Mouse (Mus musculus): ENCODE data around the gene Borcs7. TPM values are rescaled to one million over a fixed set of nuclear protein-coding genes. Genes with fewer than 3 reads are reported as not detected.

The Borcs7 gene
- polyA plus RNA-seq, 1 experiment from 2014 or later: 24.1 TPM

DNA sequence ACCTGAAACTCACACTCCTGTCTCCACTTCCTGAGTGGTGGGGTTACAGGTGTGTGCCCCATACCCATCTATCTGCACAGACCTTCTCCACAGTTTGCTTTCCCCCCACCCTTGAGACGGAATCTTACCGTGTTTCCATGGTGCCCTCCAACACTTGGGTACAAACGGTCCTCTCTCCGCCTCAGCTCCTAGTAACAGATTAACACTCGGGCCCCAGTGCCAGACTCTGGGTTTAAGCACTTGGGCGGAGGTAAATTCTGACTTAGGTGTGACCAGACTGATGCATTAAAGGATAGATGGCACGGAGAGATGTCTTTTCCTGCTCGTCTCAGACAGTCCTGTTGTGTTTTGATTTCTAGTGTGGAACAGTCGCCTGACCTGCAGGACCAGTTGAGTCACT lies 11.4 kb downstream of the Borcs7 start:
- H3K27me3 ChIP-seq (replicated peaks): no peaks in the 10 kb centered on the region
- ATAC-seq (replicated peaks): no peak
- H3K4me2 ChIP-seq: no peak overlapping the region
- H3K9me3 ChIP-seq: no peaks in the 10 kb centered on the region
- no peak overlapping the region for H3K4me3 ChIP-seq
- H3K27ac ChIP-seq: no peak overlapping the region
- WGBS: 90% methylated on average over 9 of the region's 9 CpGs
- no peaks in the 10 kb centered on the region for H3K4me1 ChIP-seq
- peaks cover 5% of the 10 kb centered on the region; the same call in 1 of the 2 replicates for H3K36me3 ChIP-seq (replicated peaks)
- H3K9ac ChIP-seq: no peak overlapping the region

DNA sequence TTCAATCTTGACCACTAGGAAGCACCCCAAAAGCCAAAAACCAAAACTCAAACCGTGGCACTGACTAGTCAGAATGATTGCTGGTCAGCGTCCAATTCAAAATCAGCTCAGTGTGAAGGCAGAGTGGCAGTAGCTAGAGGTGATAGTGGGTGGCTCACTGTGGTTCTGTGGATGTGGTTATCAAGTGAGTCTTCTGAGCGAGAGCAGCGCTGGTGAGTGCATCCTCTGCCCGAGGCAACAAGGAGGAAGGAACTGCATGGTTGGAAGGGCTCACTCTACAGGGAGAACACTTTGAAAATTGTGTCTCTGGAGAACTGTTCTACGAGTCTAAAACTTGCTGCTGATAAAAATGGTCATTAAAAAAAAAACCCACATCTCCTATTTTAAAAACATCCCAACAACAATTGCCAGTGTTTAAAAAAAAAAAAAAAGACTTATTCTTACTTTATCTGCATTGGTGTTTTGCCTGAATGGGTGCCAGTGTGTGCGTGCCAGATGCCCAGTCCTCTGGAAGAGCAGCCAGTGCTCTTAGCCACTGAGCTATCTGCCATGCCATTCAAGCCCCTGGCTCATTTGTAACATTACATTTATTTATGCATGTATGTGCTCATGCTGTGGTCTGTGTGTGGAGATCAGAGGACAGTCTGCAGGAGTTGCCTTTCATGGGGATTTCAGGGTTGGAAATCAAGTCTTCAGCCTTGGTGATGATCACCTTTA lies 16.2 kb downstream of the Borcs7 start:
- no peak for ATAC-seq (replicated peaks)
- H3K27ac ChIP-seq: no peak overlapping the region
- peaks cover 3% of the 10 kb centered on the region; the same call in 1 of the 2 replicates for H3K4me1 ChIP-seq
- no peaks in the 10 kb centered on the region for H3K9me3 ChIP-seq
- no peak overlapping the region for H3K9ac ChIP-seq
- no peak overlapping the region for H3K4me3 ChIP-seq
- no peaks in the 10 kb centered on the region for H3K27me3 ChIP-seq (replicated peaks)
- peaks cover 5% of the 10 kb centered on the region; the same call in 1 of the 2 replicates for H3K36me3 ChIP-seq (replicated peaks)
- no peak overlapping the region for H3K4me2 ChIP-seq
- 64% methylated on average over 7 of the region's 7 CpGs for WGBS

DNA sequence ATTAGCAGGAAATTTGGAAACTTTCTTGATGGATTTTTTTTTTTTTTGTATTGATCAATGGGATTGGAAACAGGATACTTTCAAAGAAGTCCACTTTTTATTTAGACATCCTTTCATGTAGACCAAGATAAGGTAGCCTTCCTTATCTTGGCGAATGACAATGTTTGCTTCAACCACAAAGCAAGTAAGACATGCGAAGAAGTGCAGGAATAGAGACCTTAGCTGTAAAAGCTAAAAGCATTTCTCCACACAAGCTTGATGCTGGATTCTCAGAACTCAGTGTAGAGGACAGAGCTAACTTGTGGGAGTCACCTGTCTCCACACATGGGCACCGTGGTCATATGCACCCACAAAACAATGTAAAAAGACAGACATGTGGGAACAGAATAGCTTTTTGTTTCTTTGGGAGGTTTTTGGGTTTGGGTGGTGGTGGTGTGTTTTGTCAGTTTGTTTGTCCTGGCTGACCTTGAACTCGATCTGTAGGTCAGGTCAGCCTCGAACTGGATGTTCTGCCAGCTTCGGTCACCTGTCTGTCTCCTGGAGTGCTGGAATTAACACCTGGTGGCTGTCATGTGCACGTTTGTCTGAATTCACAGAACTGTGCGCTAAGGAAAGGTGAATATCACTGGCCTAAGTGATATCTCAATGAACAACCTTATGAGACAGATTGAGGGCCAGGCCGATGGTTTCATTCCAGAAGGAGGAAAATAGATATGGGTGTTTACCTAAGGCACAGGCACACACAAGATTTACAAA lies 17.0 kb downstream of the Borcs7 start:
- no peaks in the 10 kb centered on the region for H3K27me3 ChIP-seq (replicated peaks)
- H3K4me2 ChIP-seq: peak overlapping the region; percentile 47
- ATAC-seq (replicated peaks): no peak
- H3K9me3 ChIP-seq: no peaks in the 10 kb centered on the region
- peaks cover 3% of the 10 kb centered on the region; the same call in 1 of the 2 replicates for H3K4me1 ChIP-seq
- H3K4me3 ChIP-seq: peak overlapping the region; percentile 40
- WGBS: 78% methylated on average over 9 of the region's 9 CpGs
- H3K27ac ChIP-seq: no peak overlapping the region
- no peaks in the 10 kb centered on the region for H3K36me3 ChIP-seq (replicated peaks)
- H3K9ac ChIP-seq: no peak overlapping the region

DNA sequence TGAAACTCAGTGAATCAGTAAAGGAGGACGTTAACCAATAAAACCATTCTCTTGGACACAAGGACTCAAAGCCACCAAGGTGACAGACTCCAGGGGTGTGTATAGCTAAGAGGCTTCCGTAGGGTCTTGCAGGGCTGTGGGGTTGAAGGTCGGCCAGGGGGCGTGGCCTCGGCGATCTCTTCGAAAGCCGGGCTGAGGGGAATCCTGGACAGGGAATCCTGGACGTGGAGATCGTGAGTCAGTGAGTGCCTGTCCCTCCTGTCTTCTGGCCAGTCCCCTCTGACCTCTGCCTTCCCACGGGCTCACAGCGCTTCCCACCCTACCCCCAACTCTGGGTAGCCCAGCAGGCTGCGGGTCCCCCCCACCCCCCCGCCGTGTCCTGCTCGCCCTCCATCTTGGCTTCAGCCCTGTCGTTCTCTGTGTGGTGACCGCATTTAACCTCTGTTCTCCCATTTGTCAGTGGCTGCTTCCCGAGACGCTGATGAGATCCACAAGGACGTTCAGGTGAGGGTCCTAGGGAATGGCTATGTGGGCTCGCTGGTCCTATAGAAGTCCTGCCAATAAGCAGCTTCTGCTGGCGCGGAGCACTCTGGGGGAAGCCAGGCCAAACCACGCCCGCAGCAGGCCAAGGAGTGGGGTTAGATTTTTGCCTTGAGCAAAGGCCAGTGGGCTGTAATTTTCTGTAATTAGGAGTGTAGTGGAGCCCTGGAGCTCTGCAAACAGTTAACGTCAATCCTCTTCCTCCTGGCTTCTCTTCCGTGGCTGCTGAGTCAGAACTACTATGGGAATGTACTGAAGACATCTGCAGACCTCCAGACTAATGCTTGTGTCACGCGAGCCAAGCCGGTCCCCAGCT lies 17.8 kb downstream of the Borcs7 start, which contains the start of gene As3mt:
Gene As3mt (plus strand): TSS at position 163 of the 856 bp plus-strand sequence.
- H3K9ac ChIP-seq: peak within 1 kb of the TSS; percentile 11; the same call in 1 of the 2 replicates
- H3K27ac ChIP-seq: 0 out of 2 replicates have a peak within 1 kb of the TSS, but pooled peaks have one; percentile 3
- H3K4me2 ChIP-seq: peak within 1 kb of the TSS; percentile 47
- H3K4me1 ChIP-seq: peaks cover 3% of the 10 kb centered on the region; the same call in 1 of the 2 replicates
- no peaks in the 10 kb centered on the region for H3K36me3 ChIP-seq (replicated peaks)
- H3K9me3 ChIP-seq: no peaks in the 10 kb centered on the region
- WGBS: 15% methylated on average over 31 of the region's 31 CpGs
- peak; percentile 56 for ATAC-seq (replicated peaks)
- no peaks in the 10 kb centered on the region for H3K27me3 ChIP-seq (replicated peaks)
- peak within 1 kb of the TSS; percentile 40 for H3K4me3 ChIP-seq

DNA sequence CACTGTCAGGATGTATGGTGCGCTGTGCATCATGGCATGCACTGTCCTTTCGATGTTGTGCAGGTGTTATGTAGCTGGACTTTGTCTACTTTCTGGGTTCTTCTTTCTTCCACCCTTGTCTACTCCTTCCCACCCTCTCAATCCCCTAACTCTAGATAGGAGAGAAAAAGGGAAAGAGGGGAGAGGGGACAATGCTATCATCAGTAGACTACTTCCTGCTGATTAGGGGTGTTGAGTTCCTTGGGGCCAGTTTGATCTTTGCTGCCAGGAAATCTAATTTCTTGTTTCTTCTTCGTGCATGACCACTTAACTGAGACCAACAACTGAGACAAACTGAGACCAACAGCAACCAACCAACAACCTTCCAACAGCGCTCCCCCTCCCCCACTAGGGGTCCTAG lies 20.9 kb downstream of the Borcs7 start:
- Histone ChIP-seq H3K36me3 (replicated peaks) (no peaks in the 10 kb centered on the region), H3K9me3 (no peaks in the 10 kb centered on the region), H3K27ac (no peak overlapping the region), H3K4me3 (no peak overlapping the region), H3K4me2 (no peak overlapping the region), H3K4me1 (peaks cover 3% of the 10 kb centered on the region; the same call in 1 of the 2 replicates), H3K9ac (no peak overlapping the region), H3K27me3 (replicated peaks) (no peaks in the 10 kb centered on the region)
- ATAC-seq (replicated peaks): no peak
- WGBS: 93% methylated on average over 4 of the region's 4 CpGs

DNA sequence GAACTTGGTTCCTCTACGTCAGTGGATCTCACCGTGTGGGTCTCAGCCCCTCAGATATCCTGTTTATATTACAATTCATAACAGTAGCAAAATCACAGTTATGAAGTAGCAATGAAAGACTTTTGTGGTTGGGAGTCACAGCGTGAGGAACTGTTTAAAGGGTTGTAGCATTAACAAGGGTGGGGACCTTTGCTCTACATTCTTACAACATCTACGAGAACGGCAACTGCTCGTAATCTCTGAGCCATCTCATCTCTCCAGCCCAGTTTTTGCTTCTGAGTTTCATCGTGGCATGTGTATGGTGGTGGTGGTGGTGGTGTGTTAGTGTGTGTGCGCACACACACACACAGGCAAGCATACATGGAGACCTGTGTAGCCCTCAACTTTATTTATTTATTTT lies 24.5 kb downstream of the Borcs7 start:
- no peak for ATAC-seq (replicated peaks)
- Histone ChIP-seq H3K9ac (no peak overlapping the region), H3K4me1 (no peaks in the 10 kb centered on the region), H3K9me3 (no peaks in the 10 kb centered on the region), H3K27me3 (replicated peaks) (no peaks in the 10 kb centered on the region), H3K27ac (no peak overlapping the region), H3K36me3 (replicated peaks) (no peaks in the 10 kb centered on the region; the same call in 1 of the 2 replicates), H3K4me3 (no peak overlapping the region), H3K4me2 (no peak overlapping the region)
- 94% methylated on average over 8 of the region's 8 CpGs for WGBS

DNA sequence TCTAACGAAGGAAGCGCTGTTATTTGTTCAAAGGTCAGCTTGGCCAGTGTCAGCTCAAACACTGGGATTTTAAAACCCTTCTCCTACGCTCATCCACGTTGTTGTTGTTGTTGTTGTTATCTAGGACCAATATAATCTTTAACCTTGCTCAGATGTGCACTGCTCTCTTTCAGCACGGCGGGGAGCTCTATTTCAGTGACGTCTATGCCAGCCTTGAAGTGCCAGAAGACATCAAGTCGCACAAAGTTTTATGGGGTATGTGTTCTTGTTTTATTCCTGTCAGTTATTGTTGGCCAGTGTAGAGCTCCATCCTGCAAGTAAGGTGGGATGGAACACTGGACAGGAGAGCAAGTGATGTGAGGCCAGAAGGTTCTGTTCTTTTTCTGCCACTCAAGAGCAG lies 25.3 kb downstream of the Borcs7 start:
- Histone ChIP-seq H3K27ac (no peak overlapping the region), H3K9ac (no peak overlapping the region), H3K4me3 (no peak overlapping the region), H3K9me3 (no peaks in the 10 kb centered on the region), H3K4me1 (no peaks in the 10 kb centered on the region), H3K27me3 (replicated peaks) (no peaks in the 10 kb centered on the region), H3K36me3 (replicated peaks) (no peaks in the 10 kb centered on the region; the same call in 1 of the 2 replicates), H3K4me2 (no peak overlapping the region)
- ATAC-seq (replicated peaks): no peak
- 93% methylated on average over 8 of the region's 8 CpGs for WGBS

DNA sequence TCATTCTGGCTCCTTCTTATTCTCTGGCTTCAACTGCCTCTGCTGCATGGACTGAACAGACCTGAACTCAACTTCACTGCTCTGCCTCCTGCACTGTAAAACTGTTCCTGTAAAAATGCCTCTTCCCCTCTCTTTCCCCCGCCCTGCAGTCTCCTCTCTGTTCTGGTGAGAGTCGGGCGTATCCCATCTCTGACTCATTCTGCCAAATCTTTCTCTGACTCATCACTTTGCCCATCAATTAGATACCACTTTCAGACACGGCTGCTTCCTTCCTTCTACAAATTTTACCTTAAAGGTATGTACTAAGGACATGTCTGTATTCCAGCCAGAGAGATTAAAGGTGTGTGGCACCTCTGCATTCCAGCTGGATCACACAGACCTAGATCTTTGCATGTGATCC lies 28.4 kb downstream of the Borcs7 start:
- no peak overlapping the region for H3K27ac ChIP-seq
- no peak overlapping the region for H3K4me3 ChIP-seq
- no peak overlapping the region for H3K4me2 ChIP-seq
- H3K9me3 ChIP-seq: no peaks in the 10 kb centered on the region
- H3K4me1 ChIP-seq: no peaks in the 10 kb centered on the region
- no peak for ATAC-seq (replicated peaks)
- H3K36me3 ChIP-seq (replicated peaks): no peaks in the 10 kb centered on the region; the same call in 1 of the 2 replicates
- H3K27me3 ChIP-seq (replicated peaks): no peaks in the 10 kb centered on the region
- 92% methylated on average over 4 of the region's 4 CpGs for WGBS
- H3K9ac ChIP-seq: no peak overlapping the region

DNA sequence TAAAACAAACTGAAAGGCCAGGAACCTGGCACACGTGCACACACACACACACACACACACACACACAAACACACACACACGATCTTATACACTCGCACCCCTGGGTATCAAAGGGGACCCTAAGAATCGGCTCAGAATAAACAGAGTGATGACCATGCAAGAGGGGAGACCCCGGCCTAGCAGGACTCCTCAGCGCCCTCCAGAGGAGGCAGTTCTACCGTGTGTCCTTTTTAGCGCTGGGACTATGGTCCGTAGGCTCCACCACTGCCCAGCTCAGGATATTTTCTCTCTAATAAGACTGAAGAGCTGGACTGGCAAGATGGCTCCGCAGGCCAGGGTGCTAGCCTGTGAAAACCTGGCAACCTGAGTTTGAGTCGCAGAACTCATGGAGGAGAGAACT lies 34.7 kb downstream of the Borcs7 start:
- Histone ChIP-seq H3K9ac (no peak overlapping the region), H3K4me2 (no peak overlapping the region), H3K9me3 (no peaks in the 10 kb centered on the region), H3K4me1 (peaks cover 4% of the 10 kb centered on the region; the same call in 1 of the 2 replicates), H3K27me3 (replicated peaks) (no peaks in the 10 kb centered on the region), H3K36me3 (replicated peaks) (no peaks in the 10 kb centered on the region), H3K4me3 (no peak overlapping the region), H3K27ac (no peak overlapping the region)
- WGBS: 65% methylated on average over 11 of the region's 11 CpGs
- ATAC-seq (replicated peaks): no peak

DNA sequence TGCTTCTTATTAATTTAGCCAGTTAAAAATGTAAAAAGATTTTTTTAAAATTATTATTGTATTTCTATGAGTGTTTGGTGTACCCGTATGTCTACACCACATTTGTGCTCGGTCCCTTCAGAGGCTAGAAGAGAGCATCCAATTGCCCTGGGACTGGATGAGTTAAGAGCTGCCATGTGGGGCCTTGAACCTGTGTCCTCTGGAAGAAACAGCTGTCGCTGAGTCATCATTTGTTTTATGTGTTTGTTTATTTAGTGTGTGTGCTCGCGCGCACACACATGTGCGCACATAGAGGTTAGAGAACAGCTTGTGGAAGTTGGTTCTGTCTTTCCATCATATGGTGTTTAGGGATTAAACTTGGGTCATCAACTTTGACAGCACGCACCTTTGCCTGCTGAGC lies 36.4 kb downstream of the Borcs7 start:
- Histone ChIP-seq H3K4me3 (no peak overlapping the region), H3K27ac (no peak overlapping the region), H3K27me3 (replicated peaks) (no peaks in the 10 kb centered on the region), H3K4me2 (no peak overlapping the region), H3K4me1 (peaks cover 4% of the 10 kb centered on the region; the same call in 1 of the 2 replicates), H3K9me3 (no peaks in the 10 kb centered on the region), H3K9ac (no peak overlapping the region), H3K36me3 (replicated peaks) (no peaks in the 10 kb centered on the region)
- no peak for ATAC-seq (replicated peaks)
- 98% methylated on average over 8 of the region's 8 CpGs for WGBS

DNA sequence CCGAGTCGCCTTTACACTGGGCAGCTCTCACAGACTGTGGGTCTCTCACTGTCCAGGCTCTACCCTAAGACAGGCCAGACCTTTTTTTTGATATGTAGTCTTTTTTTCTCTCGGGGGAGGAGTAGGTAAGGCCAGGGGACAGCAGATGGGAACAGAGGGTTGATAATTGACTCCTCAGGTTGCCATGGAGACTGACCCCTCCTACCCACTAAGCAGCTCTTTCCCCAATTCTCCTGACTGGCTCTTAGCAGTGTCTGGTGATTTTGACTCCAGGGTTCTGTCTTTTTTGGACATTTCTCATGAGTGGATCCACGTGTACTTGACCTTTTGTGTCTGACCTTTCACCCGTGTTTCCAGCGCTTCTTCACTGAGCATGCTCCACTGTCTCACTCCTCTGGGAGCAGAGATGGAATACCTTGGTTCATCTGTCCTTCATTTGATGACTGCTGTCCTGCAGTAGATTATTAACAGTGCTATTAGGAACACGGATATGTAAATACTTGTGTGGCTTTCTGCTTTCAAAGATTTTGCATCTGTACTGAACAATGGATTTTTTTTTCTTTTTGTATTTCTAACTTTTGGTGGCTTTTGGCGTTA lies 37.5 kb downstream of the Borcs7 start:
- H3K27ac ChIP-seq: no peak overlapping the region

More for the DNA sequence above, 37.5 kb downstream of the Borcs7 start:
- peaks cover 4% of the 10 kb centered on the region; the same call in 1 of the 2 replicates for H3K4me1 ChIP-seq
- no peak for ATAC-seq (replicated peaks)
- WGBS: 44% methylated on average over 8 of the region's 8 CpGs
- no peak overlapping the region for H3K9ac ChIP-seq
- H3K9me3 ChIP-seq: no peaks in the 10 kb centered on the region
- H3K27me3 ChIP-seq (replicated peaks): no peaks in the 10 kb centered on the region
- no peak overlapping the region for H3K4me3 ChIP-seq
- no peaks in the 10 kb centered on the region for H3K36me3 ChIP-seq (replicated peaks)
- H3K4me2 ChIP-seq: no peak overlapping the region

Measured in midbrain, embryonic 15.5 days (tissue).